Mouse (Mus musculus): ENCODE measurements around the gene Pex7. TPM values are rescaled to one million over a fixed set of nuclear protein-coding genes. Genes with fewer than 3 reads are reported as not detected.

Pex7 gene
- polyA plus RNA-seq, 1 experiment, result 24.9 TPM

DNA sequence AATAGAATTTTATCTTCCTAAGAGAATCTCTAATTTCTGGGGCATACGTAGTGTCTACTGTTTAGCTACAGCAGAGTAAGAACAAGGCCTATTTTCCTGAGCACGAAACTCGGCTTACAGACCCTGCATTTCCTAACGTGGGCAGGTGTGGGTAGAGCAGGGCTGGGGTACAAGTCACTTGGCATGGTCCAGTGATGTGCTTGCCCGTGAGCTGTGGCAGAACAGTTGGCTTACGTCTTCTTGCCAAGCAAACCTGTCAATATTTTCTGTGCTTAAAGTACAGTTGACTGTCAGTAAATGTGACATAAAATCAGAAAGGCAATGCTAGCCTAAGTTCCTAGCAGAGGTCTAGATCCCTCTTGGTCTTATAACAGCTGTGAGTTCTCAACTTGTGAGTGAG, 39.2 kb upstream of the Pex7 start:
- no peaks in the 10 kb centered on the region; the same call in 1 of the 2 replicates for H3K4me1 ChIP-seq (ENCODE audit: control insufficient read depth, insufficient read depth, low read length)
- H3K4me3 ChIP-seq (replicated peaks; ENCODE audit: extremely low read depth, low read depth, low read length), result no peak overlapping the region
- no peak for DNase-seq
- TF ChIP-seq POLR2A (IDR thresholded peaks at IDR 0.05; ENCODE audit: borderline replicate concordance, extremely low read depth, low read depth, low read length), result no peak
- TF ChIP-seq CTCF (IDR thresholded peaks at IDR 0.05; ENCODE audit: insufficient read depth, low read length), result no peak
- 82% methylated on average over 6 of the region's 6 CpGs for WGBS

DNA sequence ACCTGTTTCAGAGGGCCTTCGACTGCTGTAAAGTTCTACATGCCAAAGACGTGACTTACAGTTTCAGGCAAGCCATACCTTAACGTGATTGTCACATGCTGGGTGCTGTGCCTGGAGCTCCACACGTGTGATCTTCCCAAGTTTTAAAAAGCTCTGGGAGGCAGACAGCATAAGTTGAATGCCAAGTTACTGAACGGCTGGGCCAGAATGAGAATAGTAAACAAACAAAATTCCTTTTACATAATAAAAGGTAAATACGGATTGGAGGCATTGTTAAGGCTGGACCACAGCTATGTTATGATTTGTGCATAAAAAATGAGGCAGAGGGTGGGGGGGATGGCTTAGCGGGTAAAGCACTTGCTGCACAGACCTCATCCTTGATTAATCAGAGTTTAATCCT, 38.2 kb upstream of the Pex7 start:
- WGBS, result 43% methylated on average over 7 of the region's 7 CpGs
- DNase-seq, result no peak
- peaks cover 4% of the 10 kb centered on the region for H3K4me1 ChIP-seq (ENCODE audit: control insufficient read depth, insufficient read depth, low read length)
- H3K4me3 ChIP-seq (replicated peaks; ENCODE audit: extremely low read depth, low read depth, low read length), result no peak overlapping the region
- TF ChIP-seq POLR2A (IDR thresholded peaks at IDR 0.05; ENCODE audit: borderline replicate concordance, extremely low read depth, low read depth, low read length) (no peak), CTCF (IDR thresholded peaks at IDR 0.05; ENCODE audit: insufficient read depth, low read length) (no peak)

- DNase-seq, result no peak
- Histone ChIP-seq H3K4me3 (replicated peaks; ENCODE audit: extremely low read depth, low read depth, low read length) (no peak overlapping the region), H3K4me1 (ENCODE audit: control insufficient read depth, insufficient read depth, low read length) (peaks cover 9% of the 10 kb centered on the region)
- TF ChIP-seq CTCF (IDR thresholded peaks at IDR 0.05; ENCODE audit: insufficient read depth, low read length), result no peak
- TF ChIP-seq POLR2A (IDR thresholded peaks at IDR 0.05; ENCODE audit: borderline replicate concordance, extremely low read depth, low read depth, low read length), result no peak
- 92% methylated on average over 3 of the region's 3 CpGs for WGBS
Measured at GRCm38 (mm10) chr10:19942621-19943020, 35.1 kb upstream of the Pex7 start.

DNA sequence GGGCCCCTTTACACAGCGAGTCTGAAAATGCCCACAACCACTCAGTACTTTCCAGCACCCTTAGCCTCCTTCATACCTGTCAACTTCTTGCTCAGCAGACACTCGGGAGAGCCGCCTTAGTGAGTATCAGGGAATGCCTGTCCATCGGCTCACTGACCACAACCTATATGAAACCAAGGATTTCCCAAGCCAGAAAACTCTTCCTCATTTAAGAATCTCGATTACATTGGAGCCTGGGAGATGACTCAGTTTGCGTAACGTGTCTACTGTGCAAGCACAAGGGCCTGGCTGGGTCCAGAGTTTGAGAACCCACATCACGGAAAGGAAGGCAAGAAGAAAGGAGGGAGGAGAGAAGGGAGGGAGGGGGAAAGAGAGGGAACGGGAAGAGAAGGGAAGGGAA, 34.4 kb upstream of the Pex7 start:
- TF ChIP-seq POLR2A (IDR thresholded peaks at IDR 0.05; ENCODE audit: borderline replicate concordance, extremely low read depth, low read depth, low read length) (no peak), CTCF (IDR thresholded peaks at IDR 0.05; ENCODE audit: insufficient read depth, low read length) (no peak)
- no peak for DNase-seq
- WGBS, result 64% methylated on average over 9 of the region's 9 CpGs
- Histone ChIP-seq H3K4me1 (ENCODE audit: control insufficient read depth, insufficient read depth, low read length) (peaks cover 9% of the 10 kb centered on the region), H3K4me3 (replicated peaks; ENCODE audit: extremely low read depth, low read depth, low read length) (no peak overlapping the region)

GRCm38 (mm10) chr10:19941063-19941462, 33.6 kb upstream of the Pex7 start:
- Histone ChIP-seq H3K4me3 (replicated peaks; ENCODE audit: extremely low read depth, low read depth, low read length) (no peak overlapping the region), H3K4me1 (ENCODE audit: control insufficient read depth, insufficient read depth, low read length) (peaks cover 11% of the 10 kb centered on the region)
- no peak for DNase-seq
- TF ChIP-seq CTCF (IDR thresholded peaks at IDR 0.05; ENCODE audit: insufficient read depth, low read length) (no peak), POLR2A (IDR thresholded peaks at IDR 0.05; ENCODE audit: borderline replicate concordance, extremely low read depth, low read depth, low read length) (no peak)
- 25% methylated on average over 6 of the region's 6 CpGs for WGBS

DNA sequence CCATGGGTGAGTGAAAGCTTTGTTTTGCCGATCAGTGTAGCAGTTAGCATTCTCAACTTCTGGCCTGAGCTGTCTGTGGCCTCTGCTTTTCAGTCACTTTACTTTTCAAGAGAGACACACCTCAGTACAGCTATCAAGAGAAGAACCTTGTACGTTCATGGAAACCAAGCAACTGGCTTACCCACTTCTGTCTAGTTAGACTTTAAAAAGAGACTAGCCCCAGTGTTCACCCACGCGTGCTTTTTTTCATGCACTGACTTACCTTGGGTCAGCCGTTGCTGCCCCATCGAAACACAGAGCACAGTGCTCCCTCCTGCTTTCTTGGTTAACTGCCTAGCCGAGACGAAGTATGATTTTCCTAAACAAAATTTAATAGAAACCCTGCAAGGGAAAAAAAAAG, 33.1 kb upstream of the Pex7 start:
- WGBS, result 77% methylated on average over 8 of the region's 8 CpGs
- no peak for TF ChIP-seq POLR2A (IDR thresholded peaks at IDR 0.05; ENCODE audit: borderline replicate concordance, extremely low read depth, low read depth, low read length)

GRCm38 (mm10) chr10:19940127-19940526, 32.6 kb upstream of the Pex7 start:
- Histone ChIP-seq H3K4me3 (replicated peaks; ENCODE audit: extremely low read depth, low read depth, low read length) (no peak overlapping the region), H3K4me1 (ENCODE audit: control insufficient read depth, insufficient read depth, low read length) (peaks cover 11% of the 10 kb centered on the region)
- WGBS, result 86% methylated on average over 7 of the region's 7 CpGs
- no peak for TF ChIP-seq POLR2A (IDR thresholded peaks at IDR 0.05; ENCODE audit: borderline replicate concordance, extremely low read depth, low read depth, low read length)
- no peak for TF ChIP-seq CTCF (IDR thresholded peaks at IDR 0.05; ENCODE audit: insufficient read depth, low read length)
- no peak for DNase-seq

More for the DNA sequence above, 33.1 kb upstream of the Pex7 start:
- DNase-seq, result no peak
- H3K4me1 ChIP-seq (ENCODE audit: control insufficient read depth, insufficient read depth, low read length), result peaks cover 11% of the 10 kb centered on the region
- H3K4me3 ChIP-seq (replicated peaks; ENCODE audit: extremely low read depth, low read depth, low read length), result no peak overlapping the region

DNA sequence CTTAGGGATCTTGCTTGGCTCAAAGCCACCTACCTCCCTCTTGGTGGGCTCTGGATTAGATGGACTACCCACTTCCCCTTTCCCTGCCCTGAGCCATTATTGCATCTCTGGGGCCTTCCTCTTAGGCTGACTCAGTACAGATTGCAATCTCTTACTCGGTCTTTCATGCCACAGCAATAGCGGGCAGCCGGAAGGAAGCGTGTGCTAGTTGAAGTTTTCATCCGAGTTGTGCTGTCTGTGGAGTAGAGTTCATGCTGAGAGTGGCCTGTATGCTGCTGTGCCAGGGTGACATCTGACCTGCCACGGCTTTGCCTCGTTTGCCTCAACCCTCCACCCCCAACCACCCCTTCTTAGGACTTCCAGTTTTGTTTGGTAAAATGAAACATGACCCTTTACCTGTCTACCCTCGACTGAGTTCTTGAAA, 31.8 kb upstream of the Pex7 start:
- WGBS, result 34% methylated on average over 8 of the region's 8 CpGs
- DNase-seq, result no peak
- no peak overlapping the region for H3K4me3 ChIP-seq (replicated peaks; ENCODE audit: extremely low read depth, low read depth, low read length)
- peaks cover 11% of the 10 kb centered on the region for H3K4me1 ChIP-seq (ENCODE audit: control insufficient read depth, insufficient read depth, low read length)
- TF ChIP-seq CTCF (IDR thresholded peaks at IDR 0.05; ENCODE audit: insufficient read depth, low read length), result no peak
- no peak for TF ChIP-seq POLR2A (IDR thresholded peaks at IDR 0.05; ENCODE audit: borderline replicate concordance, extremely low read depth, low read depth, low read length)

GRCm38 (mm10) chr10:19938738-19939137, 31.2 kb upstream of the Pex7 start:
- WGBS, result 72% methylated on average over 6 of the region's 6 CpGs
- no peak for TF ChIP-seq CTCF (IDR thresholded peaks at IDR 0.05; ENCODE audit: insufficient read depth, low read length)
- TF ChIP-seq POLR2A (IDR thresholded peaks at IDR 0.05; ENCODE audit: borderline replicate concordance, extremely low read depth, low read depth, low read length), result no peak
- Histone ChIP-seq H3K4me1 (ENCODE audit: control insufficient read depth, insufficient read depth, low read length) (peaks cover 11% of the 10 kb centered on the region), H3K4me3 (replicated peaks; ENCODE audit: extremely low read depth, low read depth, low read length) (no peak overlapping the region)
- DNase-seq, result no peak

DNA sequence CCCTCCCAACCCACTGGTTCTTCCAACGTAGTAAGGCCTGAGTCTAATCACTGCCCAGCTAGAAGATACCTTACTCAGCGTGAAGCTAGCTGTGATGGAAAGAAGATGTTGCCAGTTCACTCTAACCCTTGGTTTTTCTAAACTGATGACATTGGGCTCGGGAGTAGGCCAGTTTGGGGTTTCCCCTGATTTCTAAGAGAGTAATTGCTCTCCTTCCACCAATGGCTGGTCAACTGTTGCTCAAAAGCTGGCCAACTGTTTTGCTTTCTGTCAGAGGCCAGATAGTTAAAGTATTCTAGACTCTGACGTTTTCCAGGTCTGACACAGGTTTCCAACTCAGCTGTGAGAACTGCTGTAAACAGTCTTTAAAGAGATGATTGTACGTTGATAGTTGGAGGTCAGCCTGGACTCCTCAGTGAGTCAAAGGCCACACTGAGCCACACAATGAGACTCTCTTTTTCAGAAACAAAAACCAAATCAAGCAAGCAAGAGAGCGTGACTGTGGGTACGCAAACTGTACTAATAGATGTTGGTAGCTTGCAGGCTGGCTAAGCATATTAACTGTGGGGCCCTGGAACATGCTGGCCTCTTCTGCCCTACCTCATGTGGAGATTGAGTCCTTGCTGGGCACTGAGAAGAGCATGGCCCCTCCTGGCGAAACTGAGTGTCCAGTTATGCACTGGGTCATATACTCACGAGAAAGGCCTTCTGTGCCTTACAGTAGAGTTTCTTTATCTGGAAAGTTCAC, 29.6 kb upstream of the Pex7 start:
- 64% methylated on average over 9 of the region's 9 CpGs for WGBS
- Histone ChIP-seq H3K4me3 (replicated peaks; ENCODE audit: extremely low read depth, low read depth, low read length) (no peak overlapping the region), H3K4me1 (ENCODE audit: control insufficient read depth, insufficient read depth, low read length) (peaks cover 11% of the 10 kb centered on the region)
- no peak for DNase-seq
- TF ChIP-seq CTCF (IDR thresholded peaks at IDR 0.05; ENCODE audit: insufficient read depth, low read length) (no peak), POLR2A (IDR thresholded peaks at IDR 0.05; ENCODE audit: borderline replicate concordance, extremely low read depth, low read depth, low read length) (no peak)
